Mouse (Mus musculus): ENCODE data around the gene Spef1.

Gene Spef1

GRCm38 (mm10) chr2:131142592-131142991, 44.5 kb downstream of the Spef1 start:
- peak in 1 of 2 experiments; percentile 64 for DNase-seq (ENCODE audit: low spot score in 2 of 2)

- no peak for DNase-seq (ENCODE audit: low spot score in 2 of 2)
Observed at GRCm38 (mm10) chr2:131141336-131141986, 45.6 kb downstream of the Spef1 start.

- no peak for DNase-seq (ENCODE audit: low spot score in 2 of 2)
Observed at GRCm38 (mm10) chr2:131140533-131140905, 46.6 kb downstream of the Spef1 start.

- peak in 1 of 2 experiments; percentile 19 for DNase-seq (ENCODE audit: low spot score in 2 of 2)
Observed at GRCm38 (mm10) chr2:131139886-131140532, 47.1 kb downstream of the Spef1 start.

- peak; percentile 12 to 13 for DNase-seq (ENCODE audit: low spot score in 2 of 2)
Observed at GRCm38 (mm10) chr2:131139287-131139686, 47.8 kb downstream of the Spef1 start.

- DNase-seq (ENCODE audit: low spot score in 2 of 2), result no peak
Observed at GRCm38 (mm10) chr2:131138760-131139159, 48.3 kb downstream of the Spef1 start.

- DNase-seq (ENCODE audit: low spot score in 2 of 2), result peak; percentile 7 to 16
Observed at GRCm38 (mm10) chr2:131138296-131138695, 48.8 kb downstream of the Spef1 start.

GRCm38 (mm10) chr2:131135521-131136139, 51.5 kb downstream of the Spef1 start:
- DNase-seq (ENCODE audit: low spot score in 2 of 2), result peak in 1 of 2 experiments; percentile 9

- DNase-seq (ENCODE audit: low spot score in 2 of 2), result peak in 1 of 2 experiments; percentile 16
Observed at GRCm38 (mm10) chr2:131134826-131135400, 52.2 kb downstream of the Spef1 start.

- DNase-seq (ENCODE audit: low spot score in 2 of 2), result peak in 1 of 2 experiments; percentile 27
Observed at GRCm38 (mm10) chr2:131134381-131134780, 52.7 kb downstream of the Spef1 start.

- peak in 1 of 2 experiments; percentile 11 for DNase-seq (ENCODE audit: low spot score in 2 of 2)
Observed at GRCm38 (mm10) chr2:131132930-131133547, 54.0 kb downstream of the Spef1 start, which contains the start of gene Gm11037. TSS of gene Gm11037 (plus strand) at chr2:131133497.

GRCm38 (mm10) chr2:131132111-131132888, 54.8 kb downstream of the Spef1 start:
- DNase-seq (ENCODE audit: low spot score in 2 of 2), result peak in 1 of 2 experiments; percentile 15

- peak in 1 of 2 experiments; percentile 5 for DNase-seq (ENCODE audit: low spot score in 2 of 2)
Observed at GRCm38 (mm10) chr2:131130849-131131248, 56.2 kb downstream of the Spef1 start.

GRCm38 (mm10) chr2:131129836-131130235, 57.2 kb downstream of the Spef1 start:
- DNase-seq (ENCODE audit: low spot score in 2 of 2), result peak in 1 of 2 experiments; percentile 13

GRCm38 (mm10) chr2:131128636-131129157, 58.4 kb downstream of the Spef1 start:
- DNase-seq (ENCODE audit: low spot score in 2 of 2), result peak in 1 of 2 experiments; percentile 5

- peak in 1 of 2 experiments; percentile 15 for DNase-seq (ENCODE audit: low spot score in 2 of 2)
Observed at GRCm38 (mm10) chr2:131128211-131128610, 58.9 kb downstream of the Spef1 start.

GRCm38 (mm10) chr2:131127161-131127730, 59.8 kb downstream of the Spef1 start, which contains the start of gene Hspa12b:
TSS of gene Hspa12b (plus strand) at chr2:131127280.
- DNase-seq (ENCODE audit: low spot score in 2 of 2), result peak in 1 of 2 experiments; percentile 19

- peak in 1 of 2 experiments; percentile 19 for DNase-seq (ENCODE audit: low spot score in 2 of 2)
Observed at GRCm38 (mm10) chr2:131125964-131126815, 60.9 kb downstream of the Spef1 start.
